In genomic region chr5:75976696-75977095, GRCm38 (mm10) we compare ENCODE assay signal across 9 mouse cellular contexts. TPM values are rescaled to one million over a fixed set of nuclear protein-coding genes. Genes with fewer than 3 reads are reported as not detected.
DNase-seq lines count a peak whose midpoint lies in the region; ATAC-seq and TF ChIP-seq lines count a peak whose summit lies in the region.
"Had no signal": no experiment of that assay in that cellular context is flagged by ENCODE, and none has a peak within 500 bp of the region (broad histone marks: within the 10 kb centered on the region; RNA-seq: fewer than 3 reads in every experiment).

No protein-coding gene starts in this region.

- no peaks in the 10 kb centered on the region for H3K9me3 ChIP-seq in forebrain, embryonic 14.5 days (replicated peaks; ENCODE audit: control insufficient read depth, low read length)
- no peaks in the 10 kb centered on the region for H3K9me3 ChIP-seq in limb, embryonic 12.5 days
- no peaks in the 10 kb centered on the region for H3K9me3 ChIP-seq in neural tube, embryonic 14.5 days (ENCODE audit: control insufficient read depth, low read length)

- peak overlapping the region; percentile 32 for H3K4me3 ChIP-seq in layer of hippocampus, adult 2 months
- peak overlapping the region; percentile 3; the same call in 1 of the 2 replicates for H3K4me3 ChIP-seq in forebrain, embryonic 14.5 days (ENCODE audit: low read depth, low read length)
- peak overlapping the region; percentile 60; the same call in 1 of the 2 replicates for H3K4me3 ChIP-seq in limb, embryonic 12.5 days (replicated peaks)
- H3K4me3 ChIP-seq in neural tube, embryonic 14.5 days (ENCODE audit: low read depth, low read length), result peak overlapping the region; percentile 6; the same call in 1 of the 2 replicates
- no peak overlapping the region for H3K4me3 ChIP-seq in cerebellum, adult 2 months (replicated peaks; ENCODE audit: insufficient read depth, low read depth, low read length)

- TF ChIP-seq CTCF in layer of hippocampus, adult 2 months (conservative IDR thresholded peaks at IDR 0.05), result no peak
- no peak for TF ChIP-seq CTCF in cerebellum, adult 2 months (IDR thresholded peaks at IDR 0.05; ENCODE audit: borderline replicate concordance, insufficient read depth, low read depth, low read length)

- no peaks in the 10 kb centered on the region; the same call in 1 of the 2 replicates for H3K4me1 ChIP-seq in forebrain, embryonic 14.5 days (ENCODE audit: control insufficient read depth, insufficient read depth, low read length)
- H3K4me1 ChIP-seq in limb, embryonic 12.5 days (replicated peaks), result peaks cover 16% of the 10 kb centered on the region
- peaks cover 9% of the 10 kb centered on the region for H3K4me1 ChIP-seq in neural tube, embryonic 14.5 days (ENCODE audit: control insufficient read depth, insufficient read depth, low read length)
- H3K4me1 ChIP-seq in cerebellum, adult 2 months (ENCODE audit: control insufficient read depth, insufficient read depth, low read length), result no peaks in the 10 kb centered on the region

- peak overlapping the region; percentile 14; the same call in 1 of the 2 replicates for H3K4me2 ChIP-seq in forebrain, embryonic 14.5 days (ENCODE audit: low read length)
- no peak overlapping the region for H3K4me2 ChIP-seq in limb, embryonic 12.5 days
- no peak overlapping the region for H3K4me2 ChIP-seq in neural tube, embryonic 14.5 days (ENCODE audit: low read depth, low read length)

- WGBS in forebrain, embryonic 14.5 days, result 10% methylated on average over 9 of the region's 9 CpGs
- 50% methylated on average over 9 of the region's 9 CpGs for WGBS in limb, embryonic 12.5 days
- 35% methylated on average over 9 of the region's 9 CpGs for WGBS in neural tube, embryonic 14.5 days
- WGBS in cerebellum, adult 2 months, result 75% methylated on average over 9 of the region's 9 CpGs

- TF ChIP-seq POLR2A in cerebellum, adult 2 months (IDR thresholded peaks at IDR 0.05; ENCODE audit: borderline replicate concordance, insufficient read depth, low read length), result no peak

- H3K36me3 ChIP-seq in forebrain, embryonic 14.5 days (ENCODE audit: control insufficient read depth, insufficient read depth, low read length), result no peaks in the 10 kb centered on the region
- no peaks in the 10 kb centered on the region for H3K36me3 ChIP-seq in limb, embryonic 12.5 days
- H3K36me3 ChIP-seq in neural tube, embryonic 14.5 days (ENCODE audit: control insufficient read depth, insufficient read depth, low read length), result no peaks in the 10 kb centered on the region

- DNase-seq in layer of hippocampus, adult 2 months (ENCODE audit: low spot score in 2 of 2), result no peak
- no peak for DNase-seq in layer of hippocampus, postnatal 25 days (ENCODE audit: extremely low spot score in 1 of 2, low spot score in 1 of 2)
- peak; percentile 52 for DNase-seq in forebrain, embryonic 14.5 days (ENCODE audit: low spot score)
- DNase-seq in frontal cortex, adult 2 months (ENCODE audit: extremely low spot score in 1 of 2, low spot score in 1 of 2), result no peak
- no peak for DNase-seq in cerebellum, adult 2 months
- DNase-seq: gastrocnemius, postnatal 14 days had no signal

- ATAC-seq in forebrain, embryonic 14.5 days, result peak; percentile 22; the same call in 1 of the 2 replicates
- ATAC-seq in limb, embryonic 12.5 days (ENCODE audit: insufficient number of reproducible peaks, insufficient read depth, low FRiP score, low TSS enrichment, low read depth), result no peak
- no peak for ATAC-seq in neural tube, embryonic 14.5 days (ENCODE audit: low read depth)
- no peak for ATAC-seq in erythroid progenitor cell, adult 5-6 weeks (replicated peaks; ENCODE audit: low FRiP score, poor library complexity, severe bottlenecking)

- peaks cover 49% of the 10 kb centered on the region for H3K27me3 ChIP-seq in forebrain, embryonic 14.5 days (replicated peaks; ENCODE audit: control insufficient read depth, insufficient read depth, low read length)
- H3K27me3 ChIP-seq in limb, embryonic 12.5 days, result peaks cover 71% of the 10 kb centered on the region
- peaks cover 24% of the 10 kb centered on the region for H3K27me3 ChIP-seq in neural tube, embryonic 14.5 days (ENCODE audit: control insufficient read depth, insufficient read depth, low read length)
- H3K27me3 ChIP-seq in cerebellum, adult 2 months (ENCODE audit: control insufficient read depth, insufficient read depth, low read length), result no peaks in the 10 kb centered on the region; the same call in 1 of the 2 replicates

- H3K9ac ChIP-seq in forebrain, embryonic 14.5 days (ENCODE audit: low read length), result no peak overlapping the region; the same call in 1 of the 2 replicates
- H3K9ac ChIP-seq in limb, embryonic 12.5 days (replicated peaks), result no peak overlapping the region
- H3K9ac ChIP-seq in neural tube, embryonic 14.5 days (replicated peaks; ENCODE audit: low read depth, low read length), result no peak overlapping the region

- no peak overlapping the region for H3K27ac ChIP-seq in layer of hippocampus, adult 2 months
- H3K27ac ChIP-seq in forebrain, embryonic 14.5 days (ENCODE audit: low read depth, low read length), result no peak overlapping the region
- H3K27ac ChIP-seq in limb, embryonic 12.5 days, result no peak overlapping the region
- H3K27ac ChIP-seq in neural tube, embryonic 14.5 days (ENCODE audit: low read depth, low read length), result no peak overlapping the region
- no peak overlapping the region for H3K27ac ChIP-seq in cerebellum, adult 2 months (ENCODE audit: insufficient read depth, low read length)

RNA-seq across cellular contexts. Expression of gene Kdr, which starts 1.6 kb away (rescaled TPM):
- 1 to 10 TPM; 6.3 to 7.0 TPM for total RNA-seq in layer of hippocampus, adult 2 months (2021)
- total RNA-seq in layer of hippocampus, postnatal 25 days (2021), result 10 to 100 TPM in 1 of 2 experiments, 1 to 10 TPM in 1; 8.0 to 11.7 TPM
- polyA plus RNA-seq in forebrain, embryonic 14.5 days (2014; fragmentation: Nextera tagmentation; extraction: Ambion mirVana), result 13.2 and 16.3 TPM in 2 replicates
- 23.4 and 23.5 TPM in 2 replicates for polyA plus RNA-seq in limb, embryonic 12.5 days (2016; fragmentation: Nextera tagmentation; extraction: Ambion mirVana)
- 12.0 and 28.5 TPM in 2 replicates for polyA plus RNA-seq in neural tube, embryonic 14.5 days (2014; fragmentation: Nextera tagmentation; extraction: Ambion mirVana)
- 7.3 and 9.8 TPM in 2 replicates for polyA plus RNA-seq in frontal cortex, adult 2 months (2012; rRNA removed)
- total RNA-seq in erythroid progenitor cell, adult 5-6 weeks (2015; ENCODE audit: low replicate concordance), result not detected in 2 replicates
- 0.08 and 0.26 TPM in 2 replicates for total RNA-seq in erythroid progenitor cell, adult 5-6 weeks (2017; ENCODE audit: low replicate concordance)
- 6.7 and 7.1 TPM in 2 replicates for polyA plus RNA-seq in cerebellum, adult 2 months (2012; rRNA removed)
